Mouse (Mus musculus): ENCODE measurements around the gene Gk.

DNA sequence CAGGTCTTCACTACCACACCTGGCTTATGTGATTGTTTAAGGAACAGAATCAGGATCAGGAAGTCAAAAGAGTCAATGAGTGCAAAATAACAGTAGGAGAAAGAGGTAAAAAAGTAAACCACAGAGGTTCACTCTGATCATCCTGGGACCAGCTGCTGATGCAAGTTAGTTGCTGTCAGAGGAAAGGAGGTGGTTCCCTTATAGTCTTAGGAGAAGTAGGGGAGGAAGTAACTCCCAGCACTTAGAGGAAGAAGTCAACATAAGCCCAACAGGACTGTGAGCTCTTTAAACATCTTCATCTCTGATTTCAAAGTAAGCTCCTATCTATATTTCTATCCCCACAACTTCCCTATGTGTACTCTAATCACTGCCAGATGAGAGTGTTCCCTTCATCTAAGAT, 26.4 kb upstream of the Gk start:
- TF ChIP-seq CTCF (conservative IDR thresholded peaks at IDR 0.05; ENCODE audit: low read length) (no peak), NANOG (IDR thresholded peaks at IDR 0.05; ENCODE audit: borderline replicate concordance, low read length) (no peak), POU5F1 (IDR thresholded peaks at IDR 0.05; ENCODE audit: borderline replicate concordance, low read length) (no peak)
